Mouse (Mus musculus) urinary bladder, postnatal 10 days (tissue): ENCODE data around the gene Cdkn1b.

Experiments used
- DNase-seq: peaks from one replicate; pipeline ENCODE4 v3.0.0; 2022; ENCODE audit warnings: low spot score

The Cdkn1b gene

DNA sequence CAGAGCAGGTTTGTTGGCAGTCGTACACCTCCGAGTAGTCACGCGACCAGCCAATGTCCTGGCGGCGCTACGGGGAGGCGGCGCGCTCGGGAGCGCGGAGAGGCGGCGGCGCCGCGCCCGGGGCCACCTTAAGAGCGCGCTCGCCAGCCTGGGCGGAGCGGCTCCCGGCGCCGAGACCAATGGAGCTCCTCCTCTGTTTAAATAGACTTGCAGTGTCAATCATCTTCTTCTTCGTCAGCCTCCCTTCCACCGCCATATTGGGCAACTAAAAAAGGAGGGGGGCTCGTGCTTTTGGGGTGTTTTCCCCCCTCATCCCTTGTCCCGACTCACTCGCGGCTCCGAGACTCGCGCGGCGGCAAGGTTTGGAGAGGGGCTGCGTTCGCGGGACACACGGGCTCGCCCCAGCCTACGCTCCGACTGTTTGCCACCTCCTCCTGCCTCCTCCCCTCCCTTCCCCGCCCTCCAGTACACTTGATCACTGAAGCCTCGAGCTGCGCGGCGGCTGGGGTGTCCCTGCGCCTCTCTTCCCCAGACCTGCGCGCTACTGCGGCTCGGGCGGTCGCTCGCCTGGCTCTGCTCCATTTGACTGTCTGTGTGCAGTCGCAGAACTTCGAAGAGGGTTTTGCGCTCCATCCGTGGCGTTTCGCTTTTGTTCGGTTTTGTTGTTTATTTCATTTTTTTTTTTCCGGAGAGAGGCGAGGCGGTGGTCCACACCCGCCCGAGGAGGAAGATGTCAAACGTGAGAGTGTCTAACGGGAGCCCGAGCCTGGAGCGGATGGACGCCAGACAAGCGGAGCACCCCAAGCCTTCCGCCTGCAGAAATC, at the start of gene Cdkn1b:
Gene Cdkn1b (plus strand): TSS at position 212 of the 824 bp plus-strand sequence.
- DNase-seq: peak; percentile 43

DNA sequence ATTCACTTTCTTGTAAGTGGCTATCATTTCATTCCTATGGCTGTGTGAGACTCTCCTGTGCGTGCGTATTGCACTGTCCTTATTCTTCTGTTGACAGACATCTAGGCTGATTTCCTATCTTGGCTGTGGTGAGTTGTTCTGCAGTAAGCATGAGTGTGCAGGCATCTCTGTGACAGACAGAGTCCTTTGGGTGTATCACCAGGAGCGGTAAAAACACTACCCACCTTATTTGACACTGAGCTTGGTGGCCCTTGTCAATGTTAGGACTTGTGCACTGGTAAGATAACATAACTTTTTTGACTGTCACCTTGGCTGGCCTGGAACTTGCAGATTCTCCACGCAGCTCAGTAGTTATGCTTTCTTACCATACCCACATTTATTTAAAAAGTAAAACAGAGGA, 49.3 kb upstream of the Cdkn1b start:
- no peak for DNase-seq

DNA sequence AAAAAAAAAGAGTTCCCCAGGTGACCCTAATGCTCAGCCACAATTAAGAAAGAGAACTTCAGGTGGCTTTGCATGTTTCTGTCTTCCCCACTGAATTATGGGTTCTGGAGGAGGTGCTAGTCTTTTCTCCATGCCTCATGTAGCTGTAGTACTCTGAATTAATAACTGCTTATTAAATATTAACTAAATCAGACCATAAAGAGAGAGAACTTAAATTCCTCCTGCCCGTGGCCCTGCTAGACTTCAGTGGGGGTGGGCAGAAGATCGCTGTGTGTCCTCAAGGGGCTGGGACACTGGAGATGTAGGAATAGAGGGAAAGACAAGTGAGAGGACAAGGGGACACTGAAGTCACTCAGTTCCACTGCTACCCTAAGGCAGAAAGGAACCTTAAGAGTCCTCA, 48.0 kb upstream of the Cdkn1b start:
- no peak for DNase-seq

DNA sequence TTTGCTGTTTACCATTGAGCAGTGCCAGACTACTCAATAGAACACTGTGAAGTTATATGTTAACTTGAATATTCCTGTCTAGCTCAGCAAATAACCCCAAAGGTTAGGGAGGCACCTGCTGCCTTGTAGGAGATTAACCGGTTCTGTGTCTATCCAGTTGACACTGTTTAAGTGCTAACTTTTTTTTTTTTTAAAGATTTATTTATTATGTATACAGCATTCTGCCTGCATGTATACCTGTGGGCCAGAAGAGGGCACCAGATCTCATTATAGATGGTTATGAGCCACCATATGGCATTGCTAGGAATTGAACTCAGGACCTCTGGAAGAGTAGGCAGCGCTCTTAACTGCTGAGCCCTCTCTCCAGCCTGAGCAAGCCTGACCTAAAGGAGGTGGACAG, 47.2 kb upstream of the Cdkn1b start:
- DNase-seq: no peak

DNA sequence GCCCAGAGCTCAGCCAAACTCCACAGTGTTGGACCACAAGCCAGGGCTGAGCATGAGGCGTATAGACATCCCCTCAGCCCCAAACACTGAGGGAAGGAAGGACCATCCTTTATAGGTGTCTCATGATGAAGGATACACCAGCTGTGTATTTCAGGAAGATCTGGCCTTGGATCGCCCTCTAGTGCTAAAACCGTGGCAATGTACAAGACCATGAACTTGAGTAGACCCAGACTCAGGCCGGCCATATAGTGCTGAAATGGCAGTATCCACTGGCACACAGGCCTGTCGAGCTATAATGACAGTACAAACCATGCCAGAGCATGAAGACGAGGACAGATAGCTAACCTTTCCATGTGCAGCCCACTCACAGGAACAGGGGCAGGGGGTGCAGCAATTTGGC, 43.4 kb upstream of the Cdkn1b start:
- no peak for DNase-seq

DNA sequence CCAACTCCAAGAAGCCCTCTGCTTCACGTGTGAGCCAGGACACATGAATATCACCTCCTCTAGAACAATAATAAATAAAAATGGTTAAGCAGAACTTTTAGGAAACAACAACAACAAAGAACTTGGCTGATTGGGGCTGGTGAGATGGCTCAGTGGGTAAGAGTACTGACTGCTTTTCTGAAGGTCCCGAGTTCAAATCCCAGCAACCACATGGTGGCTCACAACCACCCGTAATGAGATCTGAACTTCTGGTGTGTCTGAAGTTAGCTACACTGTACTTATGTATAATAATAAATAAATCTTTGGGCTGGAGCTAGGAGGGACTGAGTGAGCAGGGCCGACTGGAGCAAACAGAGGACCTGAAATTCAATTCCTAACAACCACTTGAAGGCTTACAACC, 42.9 kb upstream of the Cdkn1b start:
- no peak for DNase-seq

DNA sequence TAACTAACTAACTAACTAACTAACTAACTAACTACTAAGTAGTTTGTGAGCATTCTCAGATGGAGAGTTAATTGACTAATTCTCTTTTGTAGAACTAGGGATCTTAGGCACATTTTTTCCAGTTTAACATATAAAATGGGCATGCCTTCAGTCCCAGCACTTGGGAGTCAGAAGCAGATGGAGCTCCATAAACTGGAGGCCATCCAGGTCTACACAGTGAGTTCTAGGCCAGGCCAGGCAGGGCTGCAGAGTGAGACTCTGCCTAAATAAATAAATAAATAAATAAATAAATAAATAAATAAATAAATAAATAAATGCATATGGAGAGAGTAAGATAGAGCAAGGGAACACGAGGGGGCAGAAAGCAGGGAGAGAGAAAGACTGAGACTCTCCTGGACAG, 42.3 kb upstream of the Cdkn1b start:
- no peak for DNase-seq

DNA sequence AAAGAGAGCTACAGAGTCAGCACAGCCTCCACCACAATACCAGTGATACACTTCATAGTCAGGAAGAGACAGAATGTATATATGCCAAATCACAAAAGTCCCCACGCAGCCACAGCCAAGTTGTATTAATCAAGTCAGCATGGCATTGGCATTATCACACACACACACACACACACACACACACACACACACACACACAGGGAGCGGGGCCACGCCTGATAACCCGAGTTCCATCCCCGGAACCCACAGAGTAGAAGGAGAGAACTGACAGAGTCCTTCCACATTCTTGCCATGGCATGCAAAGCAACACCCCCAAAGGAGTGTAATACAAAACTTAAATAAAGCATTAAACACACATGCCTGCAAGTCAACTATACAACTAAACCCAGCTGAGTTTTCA, 40.6 kb upstream of the Cdkn1b start:
- no peak for DNase-seq

DNA sequence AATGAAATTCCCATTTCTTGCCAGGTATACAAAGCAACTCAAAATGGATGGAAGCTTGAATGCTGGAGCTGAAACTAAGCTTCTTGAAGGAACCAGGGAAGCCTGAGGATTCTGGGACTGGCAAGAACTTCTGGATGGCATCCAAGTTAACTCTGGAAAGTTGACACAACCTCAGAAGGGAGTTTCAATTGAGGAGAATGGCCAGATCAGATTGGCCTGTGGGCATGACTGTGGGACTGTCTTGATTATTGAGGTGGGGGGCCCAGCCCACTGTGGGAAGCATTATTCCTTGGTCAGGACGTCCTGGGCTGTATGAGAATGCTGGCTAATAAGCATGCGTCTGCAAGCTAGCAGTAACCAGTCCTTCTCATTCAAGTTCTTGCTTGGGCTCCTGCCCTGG, 40.2 kb upstream of the Cdkn1b start:
- no peak for DNase-seq

DNA sequence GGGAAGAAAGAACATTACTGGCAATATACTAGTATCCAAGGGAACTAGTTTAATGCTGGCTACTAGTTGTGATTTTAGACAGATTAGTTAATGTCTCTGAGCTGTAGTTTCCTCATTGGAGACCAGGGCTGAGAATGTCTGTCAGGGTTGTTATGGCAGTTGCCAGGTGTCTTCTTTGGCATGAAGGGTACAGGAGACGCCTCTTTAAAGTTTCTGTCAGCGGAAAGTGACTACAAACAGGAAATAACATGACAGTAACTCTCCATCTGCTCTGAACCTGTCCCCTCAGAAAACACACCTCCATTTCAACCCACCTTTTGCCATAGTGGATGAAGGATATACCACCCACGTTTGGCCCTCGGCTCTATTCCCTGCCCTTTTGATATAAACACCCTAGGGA, 36.5 kb upstream of the Cdkn1b start:
- DNase-seq: no peak

DNA sequence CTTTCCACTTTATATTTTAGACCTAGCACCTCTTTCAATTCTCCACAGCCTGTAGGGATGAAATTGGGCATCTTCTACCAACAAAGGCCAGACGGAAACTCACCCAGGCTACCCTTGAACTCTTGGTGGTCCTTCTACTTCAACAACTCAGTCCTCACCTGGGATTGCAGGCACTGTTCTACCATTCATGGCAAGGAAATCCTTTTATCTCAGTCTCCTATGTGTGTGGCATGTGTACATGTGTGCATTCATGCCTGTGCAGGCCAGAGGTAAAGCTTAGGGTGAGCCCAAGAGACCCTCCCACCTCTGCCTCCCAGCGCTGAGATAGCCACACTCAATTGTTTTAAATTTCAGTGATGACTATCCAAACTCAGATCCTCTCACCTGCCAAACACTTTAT, 34.7 kb upstream of the Cdkn1b start:
- no peak for DNase-seq

DNA sequence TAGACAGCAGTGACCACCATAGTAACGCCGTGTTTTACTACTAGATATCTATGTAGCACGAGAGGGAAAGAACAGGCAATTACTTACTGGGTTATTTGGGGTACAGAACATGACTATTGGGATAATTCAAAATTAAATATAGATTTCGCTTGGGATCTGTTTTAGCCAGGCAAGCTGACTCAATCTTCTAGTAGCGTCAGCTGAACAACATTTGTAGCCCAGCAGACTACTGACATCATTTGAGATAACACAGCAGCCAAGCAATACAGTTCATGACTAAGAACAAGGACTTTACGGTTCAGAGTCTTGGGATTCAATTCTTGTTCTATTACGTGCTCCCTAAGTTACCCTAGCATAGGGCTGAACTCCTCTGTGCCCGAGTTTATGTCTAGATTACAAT, 33.7 kb upstream of the Cdkn1b start:
- DNase-seq: no peak

DNA sequence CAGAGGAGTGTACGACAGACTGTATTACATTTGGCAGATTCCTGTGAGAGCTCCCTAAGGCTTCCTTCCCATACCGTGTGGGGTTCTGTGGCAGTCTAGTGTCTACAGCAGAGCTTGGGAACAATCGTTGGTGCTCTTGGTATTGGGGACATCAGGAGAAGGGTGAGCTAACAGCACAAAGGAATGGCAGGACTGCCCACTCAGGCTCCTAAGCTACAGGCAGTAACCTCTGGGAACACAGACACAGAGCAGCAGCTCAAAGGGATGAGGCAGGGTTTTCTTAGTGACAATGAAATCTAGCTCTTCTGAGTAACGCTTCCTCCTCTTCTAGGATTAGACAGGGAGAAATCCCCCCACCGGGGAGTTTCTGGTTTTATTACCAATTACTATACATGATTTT, 33.2 kb upstream of the Cdkn1b start:
- no peak for DNase-seq

DNA sequence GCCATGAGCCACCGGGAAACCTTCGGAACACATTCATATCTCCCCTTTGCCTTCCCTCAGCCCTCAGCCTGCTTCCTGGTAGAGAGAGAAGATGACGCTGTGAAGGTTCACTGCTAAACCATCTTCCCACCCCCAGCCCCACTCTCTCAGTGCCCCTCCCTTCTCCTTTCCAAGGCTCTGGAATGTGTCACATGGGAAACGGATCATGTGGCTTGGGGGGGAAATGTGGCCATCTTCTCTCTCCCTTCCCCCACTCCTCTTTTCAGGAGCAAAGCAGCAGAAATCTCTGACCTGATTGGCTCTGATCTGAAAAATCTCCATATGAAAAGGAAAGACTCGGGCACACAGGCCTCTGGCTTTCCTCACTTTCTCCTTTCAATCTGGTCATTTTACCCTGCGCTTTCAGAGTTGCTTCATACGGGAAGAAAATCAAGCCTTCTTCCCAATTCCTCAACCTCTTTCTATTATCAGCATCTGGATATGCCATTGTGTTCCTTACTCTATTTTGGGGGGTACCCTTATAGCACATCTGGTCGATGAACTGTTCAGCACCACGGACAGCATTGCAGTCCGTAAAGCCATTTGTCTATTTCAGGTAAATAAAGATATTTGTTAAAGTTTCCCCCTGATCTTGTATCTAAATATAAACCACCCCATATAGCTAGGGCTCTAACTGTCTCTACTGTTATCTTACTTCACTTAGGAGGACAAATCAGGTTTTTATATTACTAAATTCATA, 32.3 kb upstream of the Cdkn1b start:
- DNase-seq: no peak

DNA sequence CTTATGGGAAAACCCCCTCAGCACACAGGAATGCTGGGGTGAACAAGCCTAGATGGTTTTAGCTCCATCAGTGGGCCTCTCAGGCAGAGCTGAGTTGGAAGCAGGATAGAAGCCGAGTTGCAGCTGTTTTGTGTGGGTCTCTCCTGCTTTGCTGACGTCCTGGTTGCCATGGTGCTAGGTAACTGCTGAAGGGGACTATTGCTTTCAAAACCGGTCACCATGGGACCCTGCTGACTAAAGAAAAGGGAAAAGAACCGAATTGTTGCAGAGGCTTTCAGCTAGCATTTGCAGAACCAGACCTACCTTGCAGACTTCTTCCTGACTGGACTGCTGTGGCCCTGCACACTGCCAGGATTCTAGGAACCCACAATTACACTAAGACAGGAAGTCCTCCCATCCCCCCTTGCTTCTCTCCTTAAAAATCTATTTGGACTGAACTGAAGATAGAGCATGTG, 31.6 kb upstream of the Cdkn1b start:
- DNase-seq: no peak

DNA sequence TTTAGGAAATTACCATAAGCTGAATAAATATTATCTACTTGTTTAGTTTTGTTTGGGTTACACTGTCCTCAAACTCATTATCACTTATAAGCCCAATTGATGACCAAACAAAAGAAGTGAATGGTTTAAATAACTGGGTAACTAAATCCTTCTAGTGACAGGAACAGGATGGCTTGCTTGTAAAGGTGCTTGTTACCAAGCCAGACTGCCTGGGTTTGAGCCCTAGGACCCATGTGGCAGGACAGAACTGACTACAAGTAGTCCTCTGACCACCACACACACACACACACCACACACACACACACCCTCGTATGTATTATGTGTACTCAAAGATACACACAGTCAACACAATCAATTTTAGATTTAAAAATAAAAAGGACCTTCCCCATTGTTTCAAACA, 30.4 kb upstream of the Cdkn1b start:
- no peak for DNase-seq

DNA sequence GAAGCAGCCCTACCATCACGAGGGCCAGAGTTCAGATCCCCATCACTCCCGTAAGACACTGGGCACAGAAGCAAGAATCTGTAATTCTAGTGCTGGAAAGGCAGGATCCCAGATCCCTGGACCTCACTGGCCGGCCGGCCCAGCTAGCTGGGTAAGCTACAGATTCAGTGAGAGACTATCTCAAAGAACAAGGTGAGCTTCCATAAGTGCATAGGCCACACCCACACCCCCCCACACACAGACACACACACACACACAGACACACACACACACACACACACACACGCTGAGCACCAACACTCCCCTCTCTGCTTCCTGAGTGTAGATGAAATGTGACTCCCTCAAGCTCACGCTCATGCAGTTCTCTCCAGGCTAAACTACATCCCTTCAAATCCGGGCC, 29.8 kb upstream of the Cdkn1b start:
- DNase-seq: no peak

DNA sequence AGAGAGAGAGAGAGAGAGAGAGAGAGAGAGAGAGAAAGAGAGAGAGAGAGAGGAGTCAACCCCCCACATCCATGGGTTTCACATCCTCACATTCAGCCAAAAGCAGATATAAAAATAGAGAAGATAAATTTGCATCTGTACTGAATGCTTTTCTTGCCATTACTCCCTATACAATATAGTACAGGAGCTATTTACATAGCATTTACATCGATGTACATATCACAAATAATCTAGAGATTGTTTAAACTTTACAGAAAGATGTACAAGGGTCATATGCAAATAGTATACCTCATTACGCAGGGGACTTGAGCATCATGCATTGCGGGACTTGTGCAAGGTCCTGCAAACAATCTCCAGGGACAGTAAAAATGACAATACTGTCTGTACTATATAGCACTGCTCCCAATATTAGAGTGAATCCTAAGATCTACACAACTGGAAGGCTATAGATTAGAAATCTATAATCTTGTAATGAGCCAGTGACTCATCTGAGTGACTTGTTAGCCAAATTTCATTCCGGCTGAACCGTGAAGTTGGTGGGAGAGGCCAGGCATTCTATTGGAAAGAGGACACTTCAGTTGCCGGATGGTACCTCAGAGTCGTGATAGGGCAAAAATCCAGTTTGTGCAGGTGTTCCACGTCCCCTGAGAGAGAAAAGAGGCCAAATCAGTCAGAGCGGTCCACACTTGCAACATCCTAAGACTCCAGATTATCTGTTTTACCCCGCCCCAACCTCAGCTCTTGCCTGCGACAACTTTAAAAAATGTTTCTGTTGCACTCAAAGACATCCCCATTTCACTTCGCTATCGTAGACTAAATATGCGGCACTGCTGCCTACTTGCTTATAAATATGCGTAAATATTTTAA, 23.4 kb upstream of the Cdkn1b start:
- no peak for DNase-seq

DNA sequence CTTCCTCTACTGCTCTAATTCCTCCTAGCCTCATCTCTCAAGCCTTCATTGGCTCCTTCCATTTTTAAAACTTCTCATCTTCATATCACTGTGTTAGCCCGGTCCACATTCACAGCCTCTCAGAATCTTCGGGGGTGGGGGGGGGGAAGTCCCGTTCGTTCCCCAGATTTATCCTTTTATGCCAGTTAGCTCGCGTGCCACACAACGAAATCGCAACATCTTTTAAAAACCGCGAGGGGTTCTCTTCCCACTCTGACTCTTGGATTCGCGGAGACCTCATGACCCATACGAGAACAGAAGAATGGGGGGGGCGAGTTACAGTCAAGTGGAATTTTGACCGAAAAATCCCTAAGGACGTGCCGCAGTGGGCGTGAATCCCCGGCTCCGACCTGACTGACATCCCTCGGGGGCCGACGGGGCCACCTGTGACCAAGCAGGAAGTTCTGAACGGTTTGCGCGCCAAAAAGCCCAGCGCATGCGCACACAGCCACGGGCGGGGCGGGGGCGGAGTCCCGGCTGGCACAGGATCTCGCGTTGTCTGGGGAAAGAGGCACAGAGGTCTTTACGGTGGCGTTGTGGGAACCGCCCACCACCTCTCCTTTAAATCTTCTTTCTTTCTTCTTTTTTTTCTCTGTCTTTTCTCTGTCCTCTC, 22.6 kb upstream of the Cdkn1b start:
- DNase-seq: peak; percentile 88

DNA sequence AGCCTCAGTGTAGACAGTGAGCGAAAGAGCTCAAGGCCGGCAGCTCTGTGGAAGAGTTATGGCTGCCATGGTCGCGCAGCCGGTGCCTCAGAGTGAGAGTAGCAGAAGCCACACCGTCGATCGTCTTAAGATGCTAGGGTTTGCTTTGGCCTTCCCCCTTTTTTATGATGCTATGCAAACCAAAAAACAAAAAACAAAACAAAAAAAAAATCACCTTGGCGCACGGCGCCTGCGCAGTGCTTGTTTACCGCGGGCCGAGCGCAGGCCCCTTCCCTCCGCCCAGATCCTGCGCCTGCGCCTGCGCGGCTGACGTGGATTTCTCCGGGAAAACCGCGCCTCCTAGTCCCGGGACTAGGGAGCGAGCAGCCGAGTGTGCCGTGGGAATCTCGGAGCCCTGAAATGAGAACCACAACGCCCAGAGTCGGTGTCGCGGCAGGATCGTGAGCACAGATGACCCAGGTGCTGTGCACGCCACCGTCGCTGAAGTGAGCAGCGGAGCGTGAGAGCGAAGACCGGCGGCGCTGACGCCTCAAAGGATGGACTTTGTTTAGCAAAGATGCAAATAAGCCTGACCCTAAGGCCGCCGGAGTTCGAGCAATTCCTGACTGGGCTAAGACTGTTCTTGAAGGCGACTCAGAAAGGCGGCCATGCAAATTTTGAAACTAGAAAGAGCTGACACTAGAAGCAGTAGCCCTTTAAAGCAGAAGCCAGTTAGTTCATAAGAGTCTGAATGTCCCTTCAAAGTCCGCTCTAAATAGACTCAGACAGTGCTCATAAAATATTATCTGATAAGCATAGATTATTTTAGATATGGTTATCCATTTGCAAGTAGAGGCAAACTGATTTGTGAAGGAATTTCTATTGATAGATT, 21.9 kb upstream of the Cdkn1b start, which contains the start of gene Gpr19:
Gene Gpr19 (minus strand): TSS at position 484 of the 871 bp plus-strand sequence.
- DNase-seq: peak; percentile 60

DNA sequence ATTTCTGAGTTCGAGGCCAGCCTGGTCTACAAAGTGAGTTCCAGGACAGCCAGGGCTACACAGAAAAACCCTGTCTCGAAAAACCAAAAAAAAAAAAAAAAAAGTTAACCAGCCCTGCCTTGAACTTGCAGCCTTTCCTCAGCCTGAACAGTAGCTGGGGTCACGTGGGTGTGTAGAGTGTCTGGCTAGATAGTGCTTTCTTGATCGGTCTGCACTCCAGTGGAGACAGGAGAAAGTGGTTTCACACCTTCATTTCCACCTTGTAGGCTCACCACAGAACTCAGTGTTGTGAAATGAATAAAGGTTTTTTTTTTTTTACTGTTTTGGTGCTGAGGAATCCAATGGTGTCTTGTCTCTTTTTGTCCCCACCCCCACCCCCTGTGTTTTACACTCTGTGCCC, 16.8 kb upstream of the Cdkn1b start:
- no peak for DNase-seq
